Comparison of ENCODE assay signal across 9 mouse cellular contexts in the genomic region with DNA sequence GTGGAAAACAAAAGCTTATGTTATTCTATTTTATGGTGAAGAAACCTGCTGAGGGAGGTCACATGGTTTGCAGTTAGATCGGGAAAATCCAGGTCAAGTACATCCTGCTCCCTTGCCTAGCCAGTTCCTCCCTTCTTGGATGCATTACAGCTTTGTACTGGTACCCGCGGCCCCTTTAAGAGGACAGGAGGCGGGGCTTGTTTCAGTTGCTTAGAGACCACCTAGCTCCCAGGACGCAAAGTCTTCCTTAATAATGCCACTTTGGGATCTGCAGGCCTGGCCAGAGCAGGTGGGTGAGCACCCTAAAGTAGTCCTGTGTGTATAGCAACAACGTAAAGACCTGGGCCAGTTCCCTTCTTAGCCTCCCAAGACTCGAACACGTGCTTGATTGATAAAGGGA. TPM values are rescaled to one million over a fixed set of nuclear protein-coding genes. Genes with fewer than 3 reads are reported as not detected.
DNase-seq lines count a peak whose midpoint lies in the region; ATAC-seq and TF ChIP-seq lines count a peak whose summit lies in the region.
"Had no signal": no experiment of that assay in that cellular context is flagged by ENCODE, and none has a peak within 500 bp of the region (broad histone marks: within the 10 kb centered on the region; RNA-seq: fewer than 3 reads in every experiment).

Gene Rsph10b (plus strand): TSS at position 205 of the 400 bp plus-strand sequence.

- no peak within 1 kb of the TSS for H3K4me3 ChIP-seq in kidney, adult 2 months (ENCODE audit: insufficient read depth, low read depth, low read length)
- H3K4me3 ChIP-seq in kidney, embryonic 14.5 days (ENCODE audit: low read length) = no peak within 1 kb of the TSS
- H3K4me3 ChIP-seq in hindbrain, embryonic 15.5 days = peak within 1 kb of the TSS; percentile 22
- 0 out of 2 replicates have a peak within 1 kb of the TSS, but pooled peaks have one; percentile 5 for H3K4me3 ChIP-seq in midbrain, embryonic 16.5 days (ENCODE audit: low read depth, low read length)

- 26% methylated on average over 8 of the region's 8 CpGs for WGBS in kidney, adult 2 months
- 17% methylated on average over 8 of the region's 8 CpGs for WGBS in kidney, embryonic 14.5 days
- 12% methylated on average over 8 of the region's 8 CpGs for WGBS in hindbrain, embryonic 15.5 days
- 13% methylated on average over 8 of the region's 8 CpGs for WGBS in midbrain, embryonic 16.5 days

- no peaks in the 10 kb centered on the region for H3K27me3 ChIP-seq in kidney, adult 2 months (replicated peaks; ENCODE audit: control insufficient read depth, insufficient read depth, low read length)
- H3K27me3 ChIP-seq in kidney, embryonic 14.5 days (ENCODE audit: control insufficient read depth, insufficient read depth, low read length) = no peaks in the 10 kb centered on the region
- H3K27me3 ChIP-seq in hindbrain, embryonic 15.5 days = no peaks in the 10 kb centered on the region
- no peaks in the 10 kb centered on the region for H3K27me3 ChIP-seq in midbrain, embryonic 16.5 days (ENCODE audit: control insufficient read depth, insufficient read depth, low read depth, low read length)
- H3K27me3 ChIP-seq: CH12.LX had no signal

- H3K9me3 ChIP-seq in kidney, embryonic 14.5 days (ENCODE audit: control insufficient read depth, low read length) = no peaks in the 10 kb centered on the region
- H3K9me3 ChIP-seq in hindbrain, embryonic 15.5 days = no peaks in the 10 kb centered on the region
- no peaks in the 10 kb centered on the region for H3K9me3 ChIP-seq in midbrain, embryonic 16.5 days (replicated peaks; ENCODE audit: control insufficient read depth, low read length, poor library complexity, severe bottlenecking)

- no peak for TF ChIP-seq CTCF in kidney, adult 2 months (conservative IDR thresholded peaks at IDR 0.05; ENCODE audit: insufficient read depth, insufficient read length, low read depth, low read length)

- no peak for ATAC-seq in kidney, embryonic 14.5 days (ENCODE audit: low FRiP score, low TSS enrichment)
- ATAC-seq in hindbrain, embryonic 15.5 days (ENCODE audit: low FRiP score, low read depth) = no peak
- no peak for ATAC-seq in midbrain, embryonic 16.5 days

- H3K4me2 ChIP-seq in kidney, embryonic 14.5 days (replicated peaks; ENCODE audit: low read depth, low read length) = no peak within 1 kb of the TSS
- peak within 1 kb of the TSS; percentile 30; the same call in 1 of the 2 replicates for H3K4me2 ChIP-seq in hindbrain, embryonic 15.5 days
- H3K4me2 ChIP-seq in midbrain, embryonic 16.5 days (ENCODE audit: low read length) = peak within 1 kb of the TSS; percentile 31

- H3K4me1 ChIP-seq in kidney, adult 2 months (ENCODE audit: control insufficient read depth, insufficient read depth, low read length) = no peaks in the 10 kb centered on the region
- H3K4me1 ChIP-seq in kidney, embryonic 14.5 days (ENCODE audit: control insufficient read depth, insufficient read depth, low read length) = no peaks in the 10 kb centered on the region
- H3K4me1 ChIP-seq in hindbrain, embryonic 15.5 days (replicated peaks) = no peaks in the 10 kb centered on the region
- H3K4me1 ChIP-seq in midbrain, embryonic 16.5 days (ENCODE audit: control insufficient read depth, insufficient read depth, low read length) = 0 out of 2 replicates have a peak, but pooled peaks cover 2% of the 10 kb centered on the region

- H3K9ac ChIP-seq in kidney, embryonic 14.5 days (ENCODE audit: low read depth, low read length) = no peak within 1 kb of the TSS
- H3K9ac ChIP-seq in hindbrain, embryonic 15.5 days = no peak within 1 kb of the TSS
- H3K9ac ChIP-seq in midbrain, embryonic 16.5 days (ENCODE audit: low read depth, low read length) = no peak within 1 kb of the TSS

- no peak within 1 kb of the TSS for H3K27ac ChIP-seq in kidney, adult 2 months (ENCODE audit: insufficient read depth, low read depth, low read length)
- H3K27ac ChIP-seq in kidney, embryonic 14.5 days (ENCODE audit: low read depth, low read length) = no peak within 1 kb of the TSS
- H3K27ac ChIP-seq in hindbrain, embryonic 15.5 days (replicated peaks) = no peak within 1 kb of the TSS
- no peak within 1 kb of the TSS for H3K27ac ChIP-seq in midbrain, embryonic 16.5 days (ENCODE audit: low read length)

- no peak for TF ChIP-seq POLR2A in kidney, adult 2 months (IDR thresholded peaks at IDR 0.05; ENCODE audit: low read depth, low read length)

- peak; percentile 3 for DNase-seq in kidney, adult 2 months
- DNase-seq in brain, adult 2 months (ENCODE audit: low read depth, low spot score) = peak; percentile 37
- no peak for DNase-seq in B cell, adult 2 months
- DNase-seq in Muller cell, postnatal 12 days (ENCODE audit: inconsistent ontology term) = no peak
- no peak for DNase-seq in gastrocnemius, postnatal 10 days

- no peaks in the 10 kb centered on the region; the same call in 1 of the 2 replicates for H3K36me3 ChIP-seq in kidney, adult 2 months (ENCODE audit: control insufficient read depth, insufficient read depth, low read length)
- H3K36me3 ChIP-seq in kidney, embryonic 14.5 days (ENCODE audit: control insufficient read depth, insufficient read depth, low read length) = peaks cover 41% of the 10 kb centered on the region
- peaks cover 37% of the 10 kb centered on the region for H3K36me3 ChIP-seq in hindbrain, embryonic 15.5 days
- H3K36me3 ChIP-seq in midbrain, embryonic 16.5 days (ENCODE audit: control insufficient read depth, insufficient read depth, low read length) = peaks cover 12% of the 10 kb centered on the region

RNA-seq across cellular contexts. Expression of gene Rsph10b, which starts in this region (rescaled TPM):
- 0.31 and 0.61 TPM in 2 replicates for polyA plus RNA-seq in kidney, adult 2 months (2012; rRNA removed)
- polyA plus RNA-seq in kidney, embryonic 14.5 days (2014; fragmentation: Nextera tagmentation; extraction: Ambion mirVana) = 0.54 and 0.68 TPM in 2 replicates
- polyA plus RNA-seq in hindbrain, embryonic 15.5 days (2015; fragmentation: Nextera tagmentation; extraction: Ambion mirVana) = 4.0 and 5.2 TPM in 2 replicates
- 3.6 TPM in 2 replicates for polyA plus RNA-seq in midbrain, embryonic 16.5 days (2015; fragmentation: Nextera tagmentation; extraction: Ambion mirVana)
- total RNA-seq in gastrocnemius, postnatal 10 days (2021) = 1 to 10 TPM; 1.2 to 1.5 TPM

Comparison
In these comparisons a context has a peak if more than half of its experiments do, and no peak if none do; other contexts are left out.
1. Peak in DNase-seq in kidney, adult 2 months; RNA of the gene not detected or under 1 TPM.
2. H3K4me3 ChIP-seq: peak in hindbrain, embryonic 15.5 days (single experiment) and midbrain, embryonic 16.5 days (single experiment); none in kidney, adult 2 months (single experiment) and kidney, embryonic 14.5 days (single experiment).